Mouse (Mus musculus) CD8-positive naive resting alpha-beta T cell, adult 2 months (primary cell): ENCODE results near the gene Orm1.
A peak's percentile ranks its signal among the peaks of the same experiment; 100 is the strongest.

ENCODE experiments used
- DNase-seq, 2 experiments: peaks; one replicate each; pipeline ENCODE4 v3.0.0; 2022; ENCODE audit warnings: low read depth in 2 of 2, low spot score in 2 of 2

Gene Orm1

GRCm38 (mm10) chr4:63344295-63344694 lies at the start of gene Orm1:
Gene Orm1 (plus strand): TSS chr4:63344560.
- DNase-seq, result no peak

GRCm38 (mm10) chr4:63295641-63296040 lies 48.7 kb upstream of the Orm1 start:
- no peak for DNase-seq

- DNase-seq, result no peak
Observed at GRCm38 (mm10) chr4:63296263-63296662, 48.1 kb upstream of the Orm1 start.

- DNase-seq, result no peak
Observed at GRCm38 (mm10) chr4:63296876-63297275, 47.5 kb upstream of the Orm1 start.

GRCm38 (mm10) chr4:63298191-63298590 lies 46.2 kb upstream of the Orm1 start:
- no peak for DNase-seq

GRCm38 (mm10) chr4:63302641-63303040 lies 41.7 kb upstream of the Orm1 start:
- DNase-seq, result no peak

- peak; percentile 52 to 68 for DNase-seq
Observed at GRCm38 (mm10) chr4:63307175-63308062, 36.9 kb upstream of the Orm1 start.

GRCm38 (mm10) chr4:63308316-63308715 lies 36.0 kb upstream of the Orm1 start:
- DNase-seq, result no peak

- no peak for DNase-seq
Observed at GRCm38 (mm10) chr4:63310247-63310855, 34.0 kb upstream of the Orm1 start.

- no peak for DNase-seq
Observed at GRCm38 (mm10) chr4:63311426-63311825, 32.9 kb upstream of the Orm1 start.

GRCm38 (mm10) chr4:63314063-63314462 lies 30.3 kb upstream of the Orm1 start:
- DNase-seq, result no peak

- no peak for DNase-seq
Observed at GRCm38 (mm10) chr4:63316076-63316746, 28.1 kb upstream of the Orm1 start.

- peak in 1 of 2 experiments; percentile 28 for DNase-seq
Observed at GRCm38 (mm10) chr4:63319566-63319965, 24.8 kb upstream of the Orm1 start.

GRCm38 (mm10) chr4:63323275-63323815 lies 21.0 kb upstream of the Orm1 start:
- no peak for DNase-seq

- DNase-seq, result no peak
Observed at GRCm38 (mm10) chr4:63333403-63333802, 11.0 kb upstream of the Orm1 start.

- DNase-seq, result no peak
Observed at GRCm38 (mm10) chr4:63338414-63339076, 5.8 kb upstream of the Orm1 start.

- no peak for DNase-seq
Observed at GRCm38 (mm10) chr4:63342491-63342890, 1.9 kb upstream of the Orm1 start.

- DNase-seq, result no peak
Observed at GRCm38 (mm10) chr4:63343608-63344007, 752 bp upstream of the Orm1 start.

GRCm38 (mm10) chr4:63345261-63345660 lies 901 bp downstream of the Orm1 start:
- DNase-seq, result no peak

GRCm38 (mm10) chr4:63346659-63347058 lies 2.3 kb downstream of the Orm1 start:
- DNase-seq, result no peak

GRCm38 (mm10) chr4:63348524-63348923 lies 4.2 kb downstream of the Orm1 start:
- DNase-seq, result no peak
